Mouse (Mus musculus): ENCODE results near the gene Kcnj14. TPM values are rescaled to one million over a fixed set of nuclear protein-coding genes. Genes with fewer than 3 reads are reported as not detected.

Kcnj14 gene
- total and polyA plus RNA-seq, 3 experiments: 0.39 to 1.3 TPM; not detected in 1

GRCm38 (mm10) chr7:45786136-45786578 lies 38.4 kb downstream of the Kcnj14 start:
- Histone ChIP-seq H3K27me3 (ENCODE audit: control insufficient read depth in 1 of 2, insufficient read depth in 2 of 2, low read length in 2 of 2) (peaks cover 0 to 1% of the 10 kb centered on the region in 2 experiments; a peak in 2 of 4 replicates), H3K4me1 (ENCODE audit: control insufficient read depth in 1 of 2, insufficient read depth in 2 of 2, low read length in 2 of 2) (no peaks in the 10 kb centered on the region), H3K27ac (ENCODE audit: control insufficient read depth, low read depth, low read length) (no peak overlapping the region), H3K79me2 (ENCODE audit: control insufficient read depth, insufficient read depth, low read length, poor library complexity) (no peaks in the 10 kb centered on the region), H3K9ac (ENCODE audit: control insufficient read depth, low read depth, low read length, poor library complexity, severe bottlenecking) (no peak overlapping the region), H3K9me3 (replicated peaks; ENCODE audit: insufficient read depth, low read length) (no peaks in the 10 kb centered on the region), H3K36me3 (ENCODE audit: control insufficient read depth in 1 of 2, insufficient read depth in 2 of 2, low read length in 2 of 2) (no peaks in the 10 kb centered on the region), H3K4me3 (ENCODE audit: control insufficient read depth in 1 of 2, insufficient read depth in 1 of 2, low read depth in 2 of 2, low read length in 2 of 2) (no peak overlapping the region)
- no peak for DNase-seq (ENCODE audit: low read depth, low spot score)
- TF ChIP-seq ZC3H11A (IDR thresholded peaks at IDR 0.05; ENCODE audit: low read depth, low read length) (no peak), UBTF (IDR thresholded peaks at IDR 0.05; ENCODE audit: borderline replicate concordance, insufficient read depth, low read depth, low read length) (no peak), NRF1 (IDR thresholded peaks at IDR 0.05; ENCODE audit: insufficient read depth, low read depth, low read length, poor library complexity, severe bottlenecking) (no peak), HCFC1 (IDR thresholded peaks at IDR 0.05; ENCODE audit: low read depth, low read length) (peak; percentile 55; the same call in 1 of the 2 replicates)

GRCm38 (mm10) chr7:45785388-45786135 lies 39.0 kb downstream of the Kcnj14 start:
- no peak for TF ChIP-seq ZC3H11A (IDR thresholded peaks at IDR 0.05; ENCODE audit: low read depth, low read length)
- no peak for TF ChIP-seq TCF12 (IDR thresholded peaks at IDR 0.05; ENCODE audit: low read depth, low read length)
- TF ChIP-seq E2F4 (IDR thresholded peaks at IDR 0.05; ENCODE audit: borderline replicate concordance, low read depth, low read length): no peak
- no peak for TF ChIP-seq MAX (IDR thresholded peaks at IDR 0.05; ENCODE audit: low read length)
- no peak for TF ChIP-seq MAZ (IDR thresholded peaks at IDR 0.05; ENCODE audit: low read depth, low read length)
- TF ChIP-seq ZKSCAN1 (IDR thresholded peaks at IDR 0.05; ENCODE audit: low read depth, low read length): no peak
- TF ChIP-seq TAL1 (IDR thresholded peaks at IDR 0.05; ENCODE audit: low read length): no peak
- no peak for TF ChIP-seq CHD1 (IDR thresholded peaks at IDR 0.05; ENCODE audit: low read depth, low read length)
- no peak for TF ChIP-seq EP300 (IDR thresholded peaks at IDR 0.05; ENCODE audit: low read depth in 1 of 2, low read length in 2 of 2)
- no peak for TF ChIP-seq ZNF384 (IDR thresholded peaks at IDR 0.05; ENCODE audit: low read depth, low read length)
- no peak for TF ChIP-seq USF1 (IDR thresholded peaks at IDR 0.05; ENCODE audit: low read depth, low read length)
- no peak for TF ChIP-seq MXI1 (IDR thresholded peaks at IDR 0.05; ENCODE audit: low read depth, low read length)
- TF ChIP-seq MEF2A (IDR thresholded peaks at IDR 0.05; ENCODE audit: extremely low read depth, insufficient replicate concordance, low read depth, low read length, poor library complexity, severe bottlenecking): no peak
- no peak for TF ChIP-seq USF2 (IDR thresholded peaks at IDR 0.05; ENCODE audit: borderline replicate concordance in 1 of 2, insufficient read depth in 1 of 2, low read depth in 1 of 2, low read length in 2 of 2)
- no peak for TF ChIP-seq ETS1 (IDR thresholded peaks at IDR 0.05; ENCODE audit: low read depth, low read length)
- TF ChIP-seq RCOR1 (IDR thresholded peaks at IDR 0.05; ENCODE audit: low read depth, low read length): no peak
- no peaks in the 10 kb centered on the region for H3K79me2 ChIP-seq (ENCODE audit: control insufficient read depth, insufficient read depth, low read length, poor library complexity)
- H3K27me3 ChIP-seq (ENCODE audit: control insufficient read depth in 1 of 2, insufficient read depth in 2 of 2, low read length in 2 of 2): peaks cover 0 to 1% of the 10 kb centered on the region in 2 experiments; a peak in 2 of 4 replicates
- H3K9ac ChIP-seq (ENCODE audit: control insufficient read depth, low read depth, low read length, poor library complexity, severe bottlenecking): no peak overlapping the region
- no peaks in the 10 kb centered on the region for H3K36me3 ChIP-seq (ENCODE audit: control insufficient read depth in 1 of 2, insufficient read depth in 2 of 2, low read length in 2 of 2)
- H3K9me3 ChIP-seq (replicated peaks; ENCODE audit: insufficient read depth, low read length): no peaks in the 10 kb centered on the region
- H3K4me1 ChIP-seq (ENCODE audit: control insufficient read depth in 1 of 2, insufficient read depth in 2 of 2, low read length in 2 of 2): no peaks in the 10 kb centered on the region
- H3K27ac ChIP-seq (ENCODE audit: control insufficient read depth, low read depth, low read length): no peak overlapping the region
- no peak overlapping the region for H3K4me3 ChIP-seq (ENCODE audit: control insufficient read depth in 1 of 2, insufficient read depth in 1 of 2, low read depth in 2 of 2, low read length in 2 of 2)
- DNase-seq (ENCODE audit: low read depth, low spot score): no peak
